Mouse (Mus musculus): ENCODE data around the gene Clmp. TPM values are rescaled to one million over a fixed set of nuclear protein-coding genes. Genes with fewer than 3 reads are reported as not detected.

The Clmp gene
- total and polyA plus RNA-seq, 2 experiments from 2014 or later = 42.3 to 66.0 TPM

DNA sequence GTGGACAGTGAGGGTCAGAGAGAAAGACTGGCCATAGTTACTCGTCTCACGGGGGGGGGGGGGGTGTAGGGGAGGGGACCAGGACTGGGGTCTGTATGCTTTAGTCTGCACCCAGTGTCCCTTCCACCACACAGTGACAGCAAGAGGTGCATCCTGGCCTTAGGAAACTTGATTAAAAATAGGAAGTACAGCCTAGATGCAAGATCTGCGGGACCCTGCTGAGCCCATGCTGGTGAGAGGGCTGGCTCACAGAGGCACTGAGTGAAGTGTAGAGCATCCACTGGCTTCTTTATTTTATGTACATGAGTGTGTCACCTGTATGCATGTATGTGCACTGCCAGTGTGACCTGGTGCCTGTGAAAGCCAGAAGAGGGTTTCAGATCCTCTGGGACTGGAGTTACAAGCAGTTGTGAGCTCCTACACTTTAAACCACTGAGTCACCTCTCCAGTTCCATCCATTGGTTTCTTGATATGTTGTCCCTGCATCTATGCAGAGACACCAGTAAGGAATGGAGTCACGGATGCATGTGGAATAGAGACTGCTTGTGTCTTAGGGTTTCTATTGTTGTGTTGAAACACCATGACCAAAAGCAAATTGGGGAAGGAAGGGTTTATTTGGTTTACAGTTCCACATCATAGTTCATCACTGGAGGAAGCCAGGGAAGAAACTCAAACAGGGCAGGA is 41.5 kb downstream of the Clmp start:
- H3K4me1 ChIP-seq (ENCODE audit: insufficient read depth, low read length) = peaks cover 11% of the 10 kb centered on the region
- ATAC-seq = no peak
- no peaks in the 10 kb centered on the region for H3K9me3 ChIP-seq (ENCODE audit: low read length)
- WGBS = 50% methylated on average over 4 of the region's 4 CpGs
- H3K9ac ChIP-seq (replicated peaks; ENCODE audit: low read length) = no peak overlapping the region
- TF ChIP-seq CTCF (IDR thresholded peaks at IDR 0.05; ENCODE audit: low read depth) = no peak
- no peak for DNase-seq (ENCODE audit: low spot score)
- H3K27ac ChIP-seq = no peak overlapping the region
- no peak overlapping the region for H3K4me2 ChIP-seq (ENCODE audit: low read depth, low read length)
- no peaks in the 10 kb centered on the region for H3K36me3 ChIP-seq (ENCODE audit: insufficient read depth, low read length)
- no peak overlapping the region for H3K4me3 ChIP-seq (ENCODE audit: low read length)
- no peaks in the 10 kb centered on the region for H3K27me3 ChIP-seq (ENCODE audit: insufficient read depth, low read length)

DNA sequence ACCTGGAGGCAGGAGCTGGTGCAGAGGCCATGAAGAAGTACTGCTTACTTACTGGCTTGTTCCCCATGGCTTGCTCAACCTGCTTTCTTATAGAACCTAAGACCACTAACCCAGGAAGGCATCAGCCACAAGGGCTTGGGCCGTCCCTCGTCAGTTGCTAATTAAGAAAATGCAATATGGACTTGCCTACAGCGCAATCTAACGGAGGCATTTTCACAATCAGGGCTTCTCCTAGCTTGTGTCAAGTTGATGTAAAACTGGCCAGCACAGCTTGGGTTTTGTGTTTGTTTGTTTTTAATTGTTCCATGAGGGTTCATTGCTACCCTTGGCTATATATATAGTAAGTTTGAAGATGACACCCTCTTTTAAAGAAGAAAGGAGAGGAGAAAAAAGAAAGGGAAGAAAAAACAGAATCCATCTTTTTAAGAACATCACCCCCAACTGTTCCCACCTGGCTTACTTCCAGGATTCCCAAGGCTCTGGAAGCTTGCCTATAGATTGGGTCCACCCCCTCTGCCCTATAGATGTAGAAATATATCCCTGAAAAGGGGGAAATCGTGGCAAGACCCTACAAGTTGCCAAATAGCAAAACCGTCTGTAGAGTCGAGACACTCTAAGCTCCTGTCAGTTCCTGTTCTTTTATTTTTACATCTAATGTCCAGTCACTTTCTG is 42.2 kb downstream of the Clmp start:
- no peak for TF ChIP-seq CTCF (IDR thresholded peaks at IDR 0.05; ENCODE audit: low read depth)
- no peak for ATAC-seq
- WGBS = 66% methylated on average over 7 of the region's 7 CpGs

DNA sequence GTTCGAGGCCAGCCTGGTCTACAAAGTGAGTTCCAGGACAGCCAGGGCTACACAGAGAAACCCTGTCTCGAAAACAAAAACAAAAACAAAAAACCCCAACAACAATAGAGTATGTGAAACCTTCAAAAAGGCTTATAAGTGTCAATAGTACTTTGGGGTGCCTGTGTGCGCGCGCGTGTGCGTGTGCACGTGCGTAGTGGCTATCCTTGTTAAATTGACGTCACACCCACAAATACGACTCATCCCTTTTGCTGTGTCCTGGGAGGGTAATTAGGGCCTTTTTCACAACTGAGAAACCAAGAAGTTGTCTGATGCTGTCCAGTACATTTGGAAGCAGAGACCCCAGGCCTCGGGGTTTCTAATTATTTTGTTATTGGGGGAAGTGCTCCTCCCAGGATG is 44.5 kb downstream of the Clmp start:
- Histone ChIP-seq H3K4me1 (ENCODE audit: insufficient read depth, low read length) (peaks cover 11% of the 10 kb centered on the region), H3K36me3 (ENCODE audit: insufficient read depth, low read length) (no peaks in the 10 kb centered on the region), H3K4me2 (ENCODE audit: low read depth, low read length) (peak overlapping the region; percentile 57), H3K27me3 (ENCODE audit: insufficient read depth, low read length) (no peaks in the 10 kb centered on the region), H3K4me3 (ENCODE audit: low read length) (peak overlapping the region; percentile 28), H3K9me3 (ENCODE audit: low read length) (no peaks in the 10 kb centered on the region), H3K9ac (replicated peaks; ENCODE audit: low read length) (peak overlapping the region; percentile 39), H3K27ac (peak overlapping the region; percentile 86)
- DNase-seq (ENCODE audit: low spot score) = no peak
- peak; percentile 11; the same call in 1 of the 2 replicates for ATAC-seq
- WGBS = 65% methylated on average over 12 of the region's 12 CpGs
- no peak for TF ChIP-seq CTCF (IDR thresholded peaks at IDR 0.05; ENCODE audit: low read depth)

More for the DNA sequence above, 42.2 kb downstream of the Clmp start:
- Histone ChIP-seq H3K27ac (no peak overlapping the region), H3K9ac (replicated peaks; ENCODE audit: low read length) (no peak overlapping the region), H3K4me1 (ENCODE audit: insufficient read depth, low read length) (peaks cover 11% of the 10 kb centered on the region), H3K27me3 (ENCODE audit: insufficient read depth, low read length) (no peaks in the 10 kb centered on the region), H3K4me2 (ENCODE audit: low read depth, low read length) (no peak overlapping the region), H3K36me3 (ENCODE audit: insufficient read depth, low read length) (no peaks in the 10 kb centered on the region), H3K4me3 (ENCODE audit: low read length) (no peak overlapping the region), H3K9me3 (ENCODE audit: low read length) (no peaks in the 10 kb centered on the region)
- DNase-seq (ENCODE audit: low spot score) = no peak

DNA sequence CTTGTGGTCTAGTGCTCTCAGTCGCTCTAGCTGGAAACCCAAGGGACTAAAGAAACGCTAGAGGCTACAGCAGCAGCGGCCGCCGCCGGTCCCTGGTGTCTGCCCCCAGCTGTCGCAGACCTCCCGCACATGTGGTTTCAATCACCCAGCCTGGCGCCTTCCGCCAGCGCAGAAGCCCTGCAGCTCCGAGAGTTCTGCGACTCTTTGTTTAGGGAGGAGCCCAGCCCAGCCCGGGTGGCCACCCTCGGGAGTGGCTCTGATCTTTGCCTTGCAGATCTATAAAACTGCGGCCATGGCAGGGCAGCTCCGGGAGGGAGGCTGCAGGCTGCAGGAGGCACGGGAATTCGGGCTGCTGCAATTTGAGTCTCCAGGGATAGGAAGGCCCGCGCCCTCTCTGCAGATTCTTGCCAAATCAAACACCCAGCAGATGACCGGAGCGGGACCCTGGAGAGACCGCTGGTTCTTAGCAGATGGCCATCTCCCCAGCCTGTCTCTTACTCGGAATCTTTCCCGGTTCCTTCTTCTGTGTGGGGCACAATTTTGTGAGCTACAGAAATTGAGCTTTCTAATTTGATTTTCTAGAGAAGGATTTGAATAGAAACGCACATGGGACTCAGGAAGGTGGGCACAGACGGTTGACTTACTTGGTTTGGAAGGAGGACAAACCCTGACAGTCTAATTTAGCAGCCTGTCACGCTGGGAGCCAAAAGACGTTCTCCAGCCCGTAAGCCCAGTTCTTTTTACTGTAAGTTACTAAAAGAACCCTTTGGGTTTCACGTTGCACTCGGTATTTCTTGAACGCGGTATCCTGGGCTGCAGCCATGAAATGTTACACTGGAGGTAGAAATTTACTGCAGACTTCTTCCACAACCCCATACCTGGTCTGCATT is 45.2 kb downstream of the Clmp start:
- no peaks in the 10 kb centered on the region for H3K36me3 ChIP-seq (ENCODE audit: insufficient read depth, low read length)
- peak overlapping the region; percentile 86 for H3K27ac ChIP-seq
- DNase-seq (ENCODE audit: low spot score) = peak; percentile 66
- TF ChIP-seq CTCF (IDR thresholded peaks at IDR 0.05; ENCODE audit: low read depth) = no peak
- H3K4me1 ChIP-seq (ENCODE audit: insufficient read depth, low read length) = peaks cover 11% of the 10 kb centered on the region
- peak; percentile 65 for ATAC-seq
- H3K27me3 ChIP-seq (ENCODE audit: insufficient read depth, low read length) = no peaks in the 10 kb centered on the region
- H3K4me2 ChIP-seq (ENCODE audit: low read depth, low read length) = peak overlapping the region; percentile 57
- peak overlapping the region; percentile 39 for H3K9ac ChIP-seq (replicated peaks; ENCODE audit: low read length)
- H3K4me3 ChIP-seq (ENCODE audit: low read length) = peak overlapping the region; percentile 28
- H3K9me3 ChIP-seq (ENCODE audit: low read length) = no peaks in the 10 kb centered on the region
- WGBS = 1% methylated on average over 35 of the region's 35 CpGs

GRCm38 (mm10) chr9:40731591-40732048 is 45.9 kb downstream of the Clmp start:
- Histone ChIP-seq H3K27ac (peak overlapping the region; percentile 86), H3K36me3 (ENCODE audit: insufficient read depth, low read length) (no peaks in the 10 kb centered on the region), H3K4me3 (ENCODE audit: low read length) (peak overlapping the region; percentile 28), H3K9ac (replicated peaks; ENCODE audit: low read length) (peak overlapping the region; percentile 39), H3K27me3 (ENCODE audit: insufficient read depth, low read length) (no peaks in the 10 kb centered on the region), H3K4me2 (ENCODE audit: low read depth, low read length) (peak overlapping the region; percentile 57), H3K4me1 (ENCODE audit: insufficient read depth, low read length) (peaks cover 11% of the 10 kb centered on the region), H3K9me3 (ENCODE audit: low read length) (no peaks in the 10 kb centered on the region)
- ATAC-seq = no peak
- 12% methylated on average over 7 of the region's 7 CpGs for WGBS
- peak; percentile 50 for DNase-seq (ENCODE audit: low spot score)
- no peak for TF ChIP-seq CTCF (IDR thresholded peaks at IDR 0.05; ENCODE audit: low read depth)

DNA sequence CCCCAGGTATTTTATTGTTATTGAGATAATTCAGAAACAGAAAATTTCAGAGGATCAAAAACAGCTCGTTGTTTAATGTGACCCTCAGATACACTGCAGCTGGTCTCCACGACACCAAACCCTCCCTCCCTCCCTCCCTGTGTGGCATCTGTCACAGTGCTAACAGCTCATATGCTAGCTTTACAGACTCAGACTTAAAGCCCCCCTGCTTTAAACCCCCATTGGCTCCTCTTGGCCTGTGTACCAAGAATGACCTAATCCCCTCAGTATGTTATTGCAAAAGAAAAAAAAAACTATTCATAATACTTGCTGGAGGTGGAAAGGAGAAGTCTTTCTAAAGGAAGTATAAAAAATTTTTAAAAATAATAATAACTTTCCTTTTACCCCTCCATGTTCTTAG is 46.5 kb downstream of the Clmp start:
- H3K36me3 ChIP-seq (ENCODE audit: insufficient read depth, low read length) = no peaks in the 10 kb centered on the region
- WGBS = 16% methylated on average over 2 of the region's 2 CpGs
- H3K27me3 ChIP-seq (ENCODE audit: insufficient read depth, low read length) = no peaks in the 10 kb centered on the region
- H3K4me1 ChIP-seq (ENCODE audit: insufficient read depth, low read length) = peaks cover 11% of the 10 kb centered on the region
- H3K4me2 ChIP-seq (ENCODE audit: low read depth, low read length) = no peak overlapping the region
- H3K9ac ChIP-seq (replicated peaks; ENCODE audit: low read length) = no peak overlapping the region
- no peaks in the 10 kb centered on the region for H3K9me3 ChIP-seq (ENCODE audit: low read length)
- no peak for TF ChIP-seq CTCF (IDR thresholded peaks at IDR 0.05; ENCODE audit: low read depth)
- ATAC-seq (peak; percentile 67; the same call in 1 of the 2 replicates), DNase-seq (ENCODE audit: low spot score) (peak; percentile 58)
- peak overlapping the region; percentile 86 for H3K27ac ChIP-seq
- H3K4me3 ChIP-seq (ENCODE audit: low read length) = no peak overlapping the region
